Mouse (Mus musculus) heart, adult 8-10 months (tissue): ENCODE results near the gene Zcchc3. TPM values are rescaled to one million over a fixed set of nuclear protein-coding genes. Genes with fewer than 3 reads are reported as not detected.

ENCODE experiments used
- DNase-seq: peaks from one replicate; pipeline ENCODE4 v3.0.0; 2022; ENCODE audit warnings: low spot score
- total RNA-seq, 4 experiments: library from RNA; stranded (reverse); gene quantifications; 2 replicates each; pipeline ENCODE4 v1.2.4; 2022

Gene Zcchc3
- total RNA-seq, 4 experiments from 2014 or later: 5.8 to 7.6 (median 6.4) TPM

DNA sequence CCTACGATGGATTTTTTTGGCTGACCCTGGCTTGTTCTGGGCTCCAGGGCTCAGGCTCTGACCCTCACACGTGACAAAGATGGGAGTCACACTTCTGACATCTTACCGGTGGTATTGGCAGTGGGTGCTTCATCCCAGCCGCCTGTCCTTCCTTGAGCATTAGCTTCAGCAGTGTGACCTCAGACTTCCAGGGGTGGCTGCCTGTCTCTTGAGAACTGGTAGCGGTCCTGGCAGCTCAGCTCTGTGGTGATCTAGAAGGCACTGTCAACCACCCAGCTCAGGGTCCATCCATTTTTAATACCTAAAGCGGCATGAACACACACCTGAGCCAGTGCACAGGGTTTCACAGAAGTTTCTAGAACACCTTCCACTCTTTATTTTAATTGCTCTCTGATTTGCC is 5.0 kb downstream of the Zcchc3 start:
- DNase-seq: no peak

DNA sequence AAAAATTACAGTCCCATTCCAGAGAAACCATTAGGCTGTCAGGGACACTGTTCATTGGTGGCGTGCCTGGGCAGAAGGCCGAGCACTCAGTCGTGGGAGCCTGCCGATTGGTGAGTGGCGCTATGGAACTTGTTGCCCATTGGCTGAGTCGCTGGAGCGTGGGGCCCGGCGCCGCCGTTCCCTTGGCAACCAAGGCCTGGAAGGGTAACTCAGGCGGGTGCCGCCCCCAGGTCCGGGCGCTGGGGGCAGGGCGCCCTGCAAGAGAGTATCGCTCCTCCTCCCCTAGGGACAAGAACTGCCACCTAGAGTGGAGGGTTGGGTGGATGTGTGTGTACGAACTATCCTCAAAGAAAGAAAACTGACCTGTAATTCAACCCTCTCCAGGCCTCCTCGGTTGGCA is 8.7 kb downstream of the Zcchc3 start:
- DNase-seq: peak; percentile 91

DNA sequence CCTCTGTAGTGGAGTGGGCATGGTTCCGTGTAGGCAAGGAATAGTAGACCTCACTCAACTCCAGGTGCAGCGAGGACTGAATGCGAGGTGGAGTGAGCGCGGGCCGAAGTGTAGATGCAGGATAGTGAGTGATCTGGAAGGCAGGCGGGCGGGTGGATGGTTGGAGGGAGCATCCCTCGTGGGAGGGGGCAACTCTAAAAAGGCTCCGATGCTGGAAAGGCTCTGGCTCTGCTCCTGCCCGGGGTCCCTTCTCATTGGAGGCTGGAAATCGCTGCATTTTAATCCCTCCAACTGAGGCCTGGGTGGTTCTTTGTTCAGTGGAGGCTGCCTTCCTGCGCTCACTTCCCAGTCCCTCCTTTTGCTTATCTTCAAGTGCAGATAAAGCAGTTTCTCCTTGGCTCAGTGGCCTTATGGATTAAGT is 15.7 kb downstream of the Zcchc3 start:
- no peak for DNase-seq

- peak; percentile 92 for DNase-seq
These were observed 16.1 kb downstream of the Zcchc3 start for GRCm38 (mm10) chr2:152398691-152399090.

DNA sequence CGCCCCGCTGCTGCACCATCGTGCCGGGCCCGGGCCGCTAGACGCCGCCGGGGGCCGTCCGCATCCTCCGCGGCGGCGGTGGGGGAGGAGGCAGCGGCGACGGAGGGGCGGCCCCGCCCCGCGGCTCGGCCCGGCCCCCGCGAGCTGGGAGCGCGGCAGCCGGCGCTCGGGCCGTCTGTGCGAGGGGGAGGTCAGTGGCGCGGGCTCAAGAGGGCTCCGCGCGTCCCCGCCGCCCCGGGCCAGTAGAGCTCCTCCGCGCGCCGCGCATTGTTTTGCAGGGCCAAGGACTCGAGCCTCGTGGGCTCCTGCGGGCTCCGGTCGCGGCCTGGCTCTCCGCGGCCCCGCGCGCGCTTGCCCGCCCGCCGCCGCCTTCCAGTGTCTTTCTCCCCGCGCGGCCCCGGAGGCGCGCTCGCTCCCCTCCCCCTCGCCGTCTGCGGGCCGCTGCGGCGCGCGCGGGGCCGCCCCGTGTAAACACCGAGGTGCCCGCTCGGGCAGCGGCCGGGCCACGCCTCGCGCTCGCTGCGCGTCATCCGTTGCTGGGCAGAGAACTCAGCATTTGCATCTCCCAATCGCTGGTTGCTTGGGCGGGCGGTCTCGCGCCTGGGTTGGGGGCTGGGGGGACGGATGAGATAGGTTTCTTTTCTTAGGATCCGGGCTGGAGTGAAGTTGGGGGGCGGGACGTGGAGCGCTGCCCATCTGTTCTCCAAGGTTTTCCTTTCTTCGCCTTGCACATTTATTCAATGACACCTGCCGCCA is 17.0 kb downstream of the Zcchc3 start, which contains the start of gene Sox12:
Gene Sox12 (minus strand): TSS at position 384 of the 756 bp plus-strand sequence.
- DNase-seq: peak; percentile 93

GRCm38 (mm10) chr2:152397004-152397589 is 17.7 kb downstream of the Zcchc3 start:
- no peak for DNase-seq

DNA sequence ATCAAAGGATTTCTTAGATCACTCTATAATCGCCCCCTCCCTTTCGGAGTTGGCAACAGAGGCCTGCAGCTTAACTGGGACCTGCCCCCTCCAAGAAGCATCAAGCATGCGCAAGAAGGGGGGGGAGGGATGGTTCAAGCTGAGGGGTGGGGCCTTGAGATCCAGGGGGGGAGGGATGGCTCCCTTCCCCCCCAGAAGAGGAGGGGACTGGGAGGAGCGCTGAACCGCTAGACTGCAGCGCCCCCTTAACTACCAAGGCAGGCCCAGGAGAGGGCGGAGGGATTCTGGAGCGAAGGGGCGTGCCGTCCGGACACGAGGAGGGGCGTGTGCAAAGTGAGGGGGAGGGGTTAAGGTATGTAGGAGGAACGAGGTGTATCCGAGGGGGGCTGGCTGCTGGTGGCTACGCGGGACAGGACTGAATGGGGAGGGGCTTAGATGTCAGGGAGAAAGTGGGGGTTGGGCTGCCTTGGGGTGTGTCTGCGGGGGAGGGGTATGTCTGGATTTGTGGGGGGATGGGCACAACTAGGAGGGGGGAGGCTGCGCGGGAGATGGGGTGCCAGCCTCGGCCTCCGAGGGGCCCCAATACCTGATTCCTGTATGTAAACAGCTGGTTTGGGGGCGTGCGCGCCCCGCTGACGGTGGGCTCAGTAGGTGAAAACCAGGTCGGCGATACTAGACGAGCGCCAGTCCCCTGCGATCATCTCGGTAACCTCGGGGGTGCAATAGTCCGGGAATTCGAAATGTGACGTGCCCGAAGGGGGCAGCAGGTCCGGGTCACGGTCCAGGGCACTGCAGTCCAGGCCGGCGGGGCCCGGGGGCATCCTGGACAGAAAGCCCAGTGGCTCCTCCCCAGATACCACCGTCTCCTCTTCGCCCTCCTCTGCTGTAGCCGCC is 18.5 kb downstream of the Zcchc3 start:
- peak; percentile 77 for DNase-seq

GRCm38 (mm10) chr2:152395271-152395920 is 19.4 kb downstream of the Zcchc3 start:
- DNase-seq: no peak

GRCm38 (mm10) chr2:152393225-152394017 is 21.4 kb downstream of the Zcchc3 start:
- no peak for DNase-seq

DNA sequence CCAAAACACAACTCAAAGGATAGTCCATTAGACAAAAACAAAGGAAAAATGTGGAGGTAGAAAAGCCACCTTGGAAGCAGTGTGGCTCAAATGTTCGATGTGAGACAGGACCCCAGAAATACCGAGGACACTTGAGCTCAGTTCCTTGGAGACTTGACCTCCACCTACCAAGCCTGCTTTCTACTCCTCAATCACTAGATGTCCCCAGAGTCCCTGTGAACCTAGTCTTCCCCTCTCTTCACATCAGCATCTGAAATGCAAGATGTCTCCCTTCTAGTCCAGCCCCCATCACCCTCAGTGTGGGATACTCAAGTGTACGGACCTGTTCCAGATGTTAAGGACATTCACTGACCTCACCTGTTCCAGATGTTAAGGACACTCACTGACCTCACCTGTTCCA is 22.0 kb downstream of the Zcchc3 start:
- no peak for DNase-seq

DNA sequence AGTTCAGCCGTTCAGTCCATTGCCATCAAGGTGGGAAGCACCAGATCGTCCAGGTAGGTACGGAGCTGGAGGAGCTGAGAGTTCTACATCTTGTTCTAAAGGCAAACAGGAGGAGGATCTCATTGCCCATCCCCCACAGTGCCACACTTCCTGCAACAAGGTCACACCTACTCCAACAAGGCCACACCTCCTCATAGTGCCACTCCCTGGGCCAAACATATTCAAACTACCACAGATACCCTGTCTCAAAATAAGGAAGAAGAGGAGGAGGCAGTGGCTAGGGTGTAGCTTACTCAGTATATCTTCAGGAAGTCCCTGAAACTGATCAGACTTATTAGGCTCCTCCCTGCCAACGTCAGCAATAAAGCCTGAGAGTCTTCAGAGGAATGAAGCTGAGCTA is 30.6 kb downstream of the Zcchc3 start:
- DNase-seq: no peak

GRCm38 (mm10) chr2:152376345-152376741 is 38.5 kb downstream of the Zcchc3 start, which contains the start of gene Nrsn2:
Nrsn2 (minus strand) TSS chr2:152376638.
- no peak for DNase-seq

DNA sequence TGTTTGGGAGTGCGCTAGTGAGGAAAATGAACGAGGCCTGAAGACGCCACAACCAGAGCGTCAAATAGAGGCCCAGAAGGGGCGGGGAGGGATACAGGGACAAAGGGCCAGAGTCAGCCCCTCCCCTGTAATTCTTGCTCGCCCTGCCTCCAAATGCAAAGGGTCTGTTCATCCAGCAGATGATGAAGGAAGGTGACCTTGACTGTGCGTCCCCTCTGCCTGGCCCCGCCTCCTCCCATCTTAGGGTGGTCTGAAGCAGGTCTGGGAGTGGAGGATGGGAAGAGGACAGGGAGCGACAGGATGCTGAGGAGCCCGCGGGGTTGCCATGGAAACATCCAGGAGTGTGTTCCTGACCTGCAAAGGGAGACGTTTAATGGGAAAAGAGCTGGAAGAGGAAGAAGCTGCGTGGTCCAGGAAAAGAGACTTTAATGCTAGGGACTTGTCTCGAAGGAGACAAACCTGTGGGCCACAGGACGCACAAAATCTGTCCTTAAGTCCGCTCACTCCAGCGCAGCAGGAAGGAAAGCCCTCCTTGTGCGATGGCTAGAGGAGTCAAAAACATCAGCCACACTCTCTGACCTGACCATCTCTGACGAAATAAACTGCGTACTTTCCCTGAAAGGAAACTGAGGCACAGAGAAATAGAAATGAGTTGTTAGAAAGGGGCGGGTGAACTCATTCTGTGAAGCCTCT is 39.0 kb downstream of the Zcchc3 start:
- no peak for DNase-seq

GRCm38 (mm10) chr2:152373547-152373946 is 41.3 kb downstream of the Zcchc3 start:
- no peak for DNase-seq

DNA sequence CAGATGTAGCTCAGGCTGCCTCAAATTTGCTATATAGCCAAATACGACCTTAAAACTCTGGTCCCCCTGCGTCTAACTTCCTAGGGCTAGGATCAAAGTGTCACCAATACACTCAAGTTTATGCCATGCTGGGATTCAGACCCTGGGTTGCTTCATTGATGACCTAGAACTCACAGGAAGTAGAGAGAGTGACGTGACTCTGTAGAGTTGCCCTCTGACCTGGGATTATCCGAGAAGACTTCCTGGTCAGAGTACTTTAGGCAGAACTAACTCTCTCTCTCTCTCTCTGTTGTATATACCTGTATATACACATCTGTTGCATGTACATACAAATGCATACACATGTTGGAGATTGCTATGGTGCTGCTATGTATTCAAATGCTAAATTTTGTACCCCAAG is 42.2 kb downstream of the Zcchc3 start:
- DNase-seq: no peak

GRCm38 (mm10) chr2:152372104-152372503 is 42.7 kb downstream of the Zcchc3 start:
- no peak for DNase-seq

DNA sequence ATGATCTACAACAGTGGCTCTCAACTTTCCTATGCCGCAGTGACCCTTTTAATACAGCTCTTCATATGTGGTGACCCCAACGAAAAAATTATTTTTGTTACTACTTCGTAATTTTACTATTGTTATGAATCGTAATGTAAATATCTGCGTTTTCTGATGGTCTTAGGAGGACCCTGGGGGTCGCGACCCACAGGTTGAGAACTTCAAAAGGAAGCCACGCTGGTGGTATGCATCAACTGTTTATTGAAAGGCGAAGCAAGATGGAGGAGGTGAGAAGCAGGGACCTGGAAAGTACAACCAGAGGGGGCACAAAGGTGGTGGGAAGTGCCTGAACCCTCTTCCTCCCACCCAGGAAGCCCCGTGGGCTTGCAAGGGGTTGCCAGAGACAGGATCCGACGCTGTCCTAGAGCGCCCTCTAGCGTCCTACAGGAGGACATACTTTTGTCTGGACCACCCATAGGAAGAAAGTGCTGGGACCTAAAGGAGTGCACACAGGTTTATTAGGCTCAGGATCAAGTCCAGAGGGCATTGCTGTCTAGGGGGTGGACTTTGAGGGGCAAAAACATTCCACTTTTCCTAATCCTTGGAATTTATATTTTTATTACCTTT is 46.2 kb downstream of the Zcchc3 start:
- peak; percentile 48 for DNase-seq

DNA sequence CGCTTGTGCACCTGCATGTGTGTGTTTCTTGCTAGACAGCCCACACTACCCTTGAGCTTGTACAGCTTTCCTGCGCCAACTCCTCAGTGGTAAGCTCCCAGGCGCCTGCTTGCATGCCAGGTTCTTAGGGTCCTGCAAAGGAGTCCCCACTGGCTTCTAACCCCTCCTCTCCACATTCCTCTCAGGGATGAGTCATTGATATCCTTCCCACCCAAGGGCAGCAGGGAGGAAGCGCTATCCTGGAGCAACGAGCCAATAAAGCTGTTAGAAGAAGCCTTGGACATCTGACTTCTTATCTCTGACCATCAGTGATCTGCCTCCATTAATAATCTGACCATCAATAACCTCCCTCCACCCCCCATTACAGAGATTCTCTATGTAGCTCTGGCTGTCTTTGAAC is 46.9 kb downstream of the Zcchc3 start:
- no peak for DNase-seq

GRCm38 (mm10) chr2:152363245-152364147 is 51.3 kb downstream of the Zcchc3 start:
- DNase-seq: peak; percentile 75
